Mouse (Mus musculus) embryonic fibroblast, embryonic 13.5 days (primary cell): ENCODE data around the gene Mast3.

Source experiments
- CTCF ChIP-seq: IDR thresholded peaks from 2 replicates; pipeline ENCODE4 v1.5.1; 2011; ENCODE audit warnings: mild to moderate bottlenecking, control low read depth, low read length, moderate library complexity, borderline replicate concordance; ENCODE audit not compliant: insufficient read depth
- POLR2A ChIP-seq: IDR thresholded peaks from 2 replicates; pipeline ENCODE4 v1.6.1; 2011; ENCODE audit warnings: low read depth, mild to moderate bottlenecking, control low read depth, low read length, moderate library complexity

DNA sequence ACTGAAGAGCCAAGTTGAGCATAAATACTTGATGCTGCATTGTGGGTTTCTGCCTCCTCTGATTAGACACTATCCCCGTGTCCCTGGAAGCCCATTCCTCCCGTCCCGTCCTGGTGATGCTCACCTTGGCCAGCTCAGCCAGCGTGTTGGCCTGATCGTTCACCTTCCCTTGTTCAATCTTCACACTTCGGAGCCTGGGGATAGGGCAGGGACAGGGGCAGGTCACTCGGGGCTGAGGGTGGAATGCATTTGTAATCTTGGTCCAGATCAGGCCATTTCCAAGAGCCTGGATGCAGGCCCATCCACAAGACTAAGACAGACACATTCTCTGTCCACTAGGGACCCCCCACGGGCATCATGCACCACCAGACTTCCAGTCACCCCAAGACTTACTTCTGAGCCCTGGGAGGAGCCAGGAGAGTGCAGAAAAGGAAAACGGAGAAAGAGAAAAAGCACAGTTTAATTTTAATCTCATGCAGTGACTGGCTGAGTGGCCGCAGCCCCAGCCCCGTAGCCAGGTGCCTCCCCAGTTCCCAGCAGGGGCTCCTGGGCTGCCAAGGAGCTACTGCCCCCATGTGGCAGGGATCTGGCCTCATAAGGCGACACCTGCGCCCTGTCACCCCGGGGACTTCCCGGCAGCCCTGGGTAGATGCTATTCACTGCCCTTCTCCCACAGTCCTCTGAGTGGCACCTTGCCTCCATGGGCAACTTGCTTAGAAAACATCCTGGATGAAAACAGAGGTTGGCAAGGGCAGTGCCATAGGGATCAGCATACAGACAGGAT lies 41.7 kb upstream of the Mast3 start:
- TF ChIP-seq CTCF (no peak), POLR2A (no peak)
